Mouse (Mus musculus) liver, adult 2 months (tissue): ENCODE measurements around the gene Appl2. TPM values are rescaled to one million over a fixed set of nuclear protein-coding genes. Genes with fewer than 3 reads are reported as not detected.

Experiments used
- DNase-seq: peaks from one replicate; pipeline ENCODE4 v3.0.0-alpha.2; 2011; ENCODE audit warnings: low read depth, low spot score; ENCODE audit errors: extremely low read depth
- H3K27ac ChIP-seq: fragments of 200-500 bp; replicated peaks from 2 replicates; pipeline ENCODE4 v1.5.1; 2012; ENCODE audit warnings: low read depth, mild to moderate bottlenecking, control low read depth, inconsistent platforms, low read length; ENCODE audit not compliant: insufficient read depth
- H3K27me3 ChIP-seq: fragments of 200-500 bp; 2 replicates; pipeline ENCODE4 v1.6.1; 2012; ENCODE audit warnings: mild to moderate bottlenecking, moderate library complexity, low read length, inconsistent platforms; ENCODE audit not compliant: control insufficient read depth, insufficient read depth
- H3K36me3 ChIP-seq: fragments of 200-500 bp; 2 replicates; pipeline ENCODE4 v1.6.1; 2012; ENCODE audit warnings: low read length, inconsistent platforms; ENCODE audit not compliant: control insufficient read depth, insufficient read depth
- H3K4me1 ChIP-seq: fragments of 200-500 bp; 2 replicates; pipeline ENCODE4 v1.6.1; 2011; ENCODE audit warnings: low read length; ENCODE audit not compliant: control insufficient read depth, insufficient read depth
- H3K4me3 ChIP-seq: fragments of 200-500 bp; 2 replicates; pipeline ENCODE4 v1.5.1; 2011; ENCODE audit warnings: low read depth, mild to moderate bottlenecking, control low read depth, low read length, moderate library complexity; ENCODE audit not compliant: insufficient read depth
- H3K79me2 ChIP-seq: fragments of 200-500 bp; 2 replicates; pipeline ENCODE4 v1.6.1; 2012; ENCODE audit warnings: inconsistent platforms, mild to moderate bottlenecking, low read length, moderate library complexity; ENCODE audit not compliant: control insufficient read depth, insufficient read depth
- H3K9ac ChIP-seq: fragments of 200-500 bp; 2 replicates; pipeline ENCODE4 v1.6.1; 2012; ENCODE audit warnings: low read depth, mild to moderate bottlenecking, control low read depth, inconsistent platforms, low read length
- CTCF ChIP-seq: fragments of 200-500 bp; IDR thresholded peaks from 2 replicates; pipeline ENCODE4 v1.5.1; 2011; ENCODE audit warnings: low read depth, low read length, control low read depth
- POLR2A ChIP-seq: fragments of 200-500 bp; IDR thresholded peaks from 2 replicates; pipeline ENCODE4 v1.6.1; 2011; ENCODE audit warnings: low read length, control low read depth; ENCODE audit not compliant: insufficient read depth; ENCODE audit errors: extremely low read depth
- WGBS: fragments of 180-500 bp; shearing (Covaris S2); methylation state at CpG from one replicate; pipeline ENCODE4 v1.1.7; 2018; 5-methylcytosine and 5-hydroxymethylcytosine counted together
- polyA plus RNA-seq: library from polyadenylated mRNA; depleted of rRNA; stranded (reverse); fragments of >200 nt; gene quantifications from 2 replicates; pipeline ENCODE4 v1.2.3, GENCODE M21; 2012
- total RNA-seq: library from RNA; depleted of rRNA; stranded (reverse); fragments of >200 nt; gene quantifications from 2 replicates; pipeline ENCODE4 v1.2.3, GENCODE M21; 2014

The Appl2 gene
- total and polyA plus RNA-seq, 2 experiments = 18.1 to 28.9 TPM

- Histone ChIP-seq H3K79me2 (no peaks in the 10 kb centered on the region), H3K4me1 (no peaks in the 10 kb centered on the region), H3K9ac (no peak overlapping the region), H3K27ac (no peak overlapping the region), H3K4me3 (no peak overlapping the region), H3K36me3 (peaks cover 35% of the 10 kb centered on the region), H3K27me3 (no peaks in the 10 kb centered on the region)
- no peak for DNase-seq
- 96% methylated on average over 7 of the region's 7 CpGs for WGBS
- TF ChIP-seq CTCF (no peak), POLR2A (no peak)
These were observed 38.0 kb downstream of the Appl2 start for GRCm38 (mm10) chr10:83610518-83610917.

- H3K79me2 ChIP-seq = no peaks in the 10 kb centered on the region
- peaks cover 45% of the 10 kb centered on the region for H3K36me3 ChIP-seq
- WGBS = 78% methylated on average over 8 of the region's 8 CpGs
These were observed 39.9 kb downstream of the Appl2 start for GRCm38 (mm10) chr10:83608596-83608995.

GRCm38 (mm10) chr10:83607111-83607510, 41.4 kb downstream of the Appl2 start:
- Histone ChIP-seq H3K4me3 (no peak overlapping the region), H3K27me3 (no peaks in the 10 kb centered on the region), H3K9ac (no peak overlapping the region), H3K4me1 (no peaks in the 10 kb centered on the region), H3K36me3 (peaks cover 53% of the 10 kb centered on the region), H3K79me2 (no peaks in the 10 kb centered on the region), H3K27ac (no peak overlapping the region)
- TF ChIP-seq CTCF (no peak), POLR2A (no peak)
- 95% methylated on average over 3 of the region's 3 CpGs for WGBS
- no peak for DNase-seq

More at GRCm38 (mm10) chr10:83608596-83608995, 39.9 kb downstream of the Appl2 start:
- no peak for TF ChIP-seq CTCF
- no peak for TF ChIP-seq POLR2A
- Histone ChIP-seq H3K9ac (no peak overlapping the region), H3K4me1 (no peaks in the 10 kb centered on the region), H3K27ac (no peak overlapping the region), H3K4me3 (no peak overlapping the region), H3K27me3 (no peaks in the 10 kb centered on the region)
- DNase-seq = no peak

- Histone ChIP-seq H3K27ac (no peak overlapping the region), H3K4me1 (no peaks in the 10 kb centered on the region), H3K27me3 (no peaks in the 10 kb centered on the region), H3K9ac (no peak overlapping the region), H3K79me2 (0 out of 2 replicates have a peak, but pooled peaks cover 1% of the 10 kb centered on the region), H3K4me3 (no peak overlapping the region), H3K36me3 (peaks cover 59% of the 10 kb centered on the region)
- no peak for TF ChIP-seq CTCF
- no peak for TF ChIP-seq POLR2A
- no peak for DNase-seq
- 98% methylated on average over 8 of the region's 8 CpGs for WGBS
These were observed 42.8 kb downstream of the Appl2 start for GRCm38 (mm10) chr10:83605637-83606183.

- TF ChIP-seq CTCF (no peak), POLR2A (no peak)
- Histone ChIP-seq H3K27me3 (no peaks in the 10 kb centered on the region), H3K4me3 (no peak overlapping the region), H3K79me2 (0 out of 2 replicates have a peak, but pooled peaks cover 3% of the 10 kb centered on the region), H3K4me1 (no peaks in the 10 kb centered on the region), H3K27ac (no peak overlapping the region), H3K36me3 (peaks cover 61% of the 10 kb centered on the region), H3K9ac (no peak overlapping the region)
- DNase-seq = no peak
- 93% methylated on average over 10 of the region's 10 CpGs for WGBS
These were observed 44.5 kb downstream of the Appl2 start for GRCm38 (mm10) chr10:83603956-83604564.

- no peak for TF ChIP-seq POLR2A
- no peak for TF ChIP-seq CTCF
- Histone ChIP-seq H3K79me2 (0 out of 2 replicates have a peak, but pooled peaks cover 3% of the 10 kb centered on the region), H3K36me3 (peaks cover 56% of the 10 kb centered on the region), H3K27ac (no peak overlapping the region), H3K4me3 (no peak overlapping the region), H3K27me3 (no peaks in the 10 kb centered on the region), H3K4me1 (no peaks in the 10 kb centered on the region), H3K9ac (no peak overlapping the region)
- 89% methylated on average over 11 of the region's 11 CpGs for WGBS
- DNase-seq = no peak
These were observed 47.9 kb downstream of the Appl2 start for GRCm38 (mm10) chr10:83600650-83601049.
